Mouse (Mus musculus): Measurements from ENCODE around the gene C1rb. TPM values are rescaled to one million over a fixed set of nuclear protein-coding genes. Genes with fewer than 3 reads are reported as not detected.
"Not testable (repeated sequence)": the region's sequence is repeated elsewhere in the genome, so short reads cannot be mapped to it uniquely, and the experiment has no call there.

The C1rb gene
- polyA plus RNA-seq, 1 experiment from 2014 or later = not detected

DNA sequence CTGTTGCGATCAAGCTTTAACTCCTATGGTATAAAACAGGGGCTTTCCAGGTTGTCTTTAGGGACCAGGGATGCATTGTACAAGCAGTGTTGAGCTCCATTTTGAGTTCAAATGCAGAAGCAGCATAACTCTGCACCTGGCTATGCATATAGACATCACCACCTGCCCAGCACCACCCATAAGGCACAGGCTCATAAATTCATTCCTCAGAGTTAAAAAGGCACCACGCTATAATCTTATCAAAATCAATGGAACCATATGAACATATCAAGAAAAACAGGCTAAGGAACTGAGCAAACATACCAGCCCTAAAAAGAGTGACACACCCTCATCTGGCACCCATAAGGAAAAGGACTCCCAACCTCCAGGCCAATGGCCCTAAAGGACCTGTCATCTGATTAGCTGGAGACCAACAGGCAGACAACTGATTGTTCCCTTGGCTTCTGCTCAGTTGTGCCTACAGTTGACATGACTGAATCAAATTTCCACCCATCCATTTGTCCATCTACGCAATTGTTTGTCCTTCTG is 21.0 kb upstream of the C1rb start:
- H3K27ac ChIP-seq = no peak overlapping the region
- H3K9me3 ChIP-seq (ENCODE audit: control insufficient read depth, low read length) = peaks cover 7% of the 10 kb centered on the region
- ATAC-seq (ENCODE audit: low FRiP score) (no peak), DNase-seq (ENCODE audit: low spot score) (no peak)
- H3K4me3 ChIP-seq (replicated peaks; ENCODE audit: low read length) = no peak overlapping the region
- H3K4me2 ChIP-seq (replicated peaks) = no peak overlapping the region
- no peak overlapping the region for H3K9ac ChIP-seq
- WGBS = 90% methylated on average over 3 of the region's 3 CpGs
- H3K4me1 ChIP-seq (replicated peaks; ENCODE audit: control insufficient read depth, insufficient read depth, low read length) = no peaks in the 10 kb centered on the region
- no peaks in the 10 kb centered on the region for H3K27me3 ChIP-seq (ENCODE audit: control insufficient read depth, insufficient read depth, low read length)
- H3K36me3 ChIP-seq (replicated peaks; ENCODE audit: control insufficient read depth, insufficient read depth) = no peaks in the 10 kb centered on the region

DNA sequence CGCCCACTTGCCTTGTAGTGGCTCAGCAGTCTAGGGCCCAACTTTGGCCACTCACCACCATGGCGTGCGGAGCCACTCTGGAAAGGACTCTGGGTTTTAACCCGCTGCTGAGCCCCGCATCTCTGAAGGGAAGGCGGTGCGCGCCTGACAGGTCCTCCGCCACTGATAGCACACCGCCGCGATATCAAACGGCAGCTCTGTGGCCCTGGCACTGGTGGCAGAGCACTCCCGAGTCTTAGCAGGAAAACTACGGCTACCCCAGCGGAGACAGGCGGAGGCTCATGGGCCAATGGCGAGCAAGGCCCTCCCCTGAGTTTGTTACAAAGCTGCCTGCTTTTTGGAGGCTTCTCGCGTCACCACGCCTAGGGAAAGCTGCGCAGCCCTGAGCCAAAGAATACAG is 17.3 kb upstream of the C1rb start:
- Histone ChIP-seq H3K36me3 (replicated peaks; ENCODE audit: control insufficient read depth, insufficient read depth) (no peaks in the 10 kb centered on the region), H3K9ac (no peak overlapping the region), H3K4me1 (replicated peaks; ENCODE audit: control insufficient read depth, insufficient read depth, low read length) (no peaks in the 10 kb centered on the region), H3K4me2 (replicated peaks) (no peak overlapping the region), H3K27ac (no peak overlapping the region), H3K9me3 (ENCODE audit: control insufficient read depth, low read length) (peaks cover 7% of the 10 kb centered on the region), H3K27me3 (ENCODE audit: control insufficient read depth, insufficient read depth, low read length) (no peaks in the 10 kb centered on the region), H3K4me3 (replicated peaks; ENCODE audit: low read length) (no peak overlapping the region)
- DNase-seq (ENCODE audit: low spot score) = no peak
- ATAC-seq (ENCODE audit: low FRiP score) = no peak
- 73% methylated on average over 22 of the region's 22 CpGs for WGBS

DNA sequence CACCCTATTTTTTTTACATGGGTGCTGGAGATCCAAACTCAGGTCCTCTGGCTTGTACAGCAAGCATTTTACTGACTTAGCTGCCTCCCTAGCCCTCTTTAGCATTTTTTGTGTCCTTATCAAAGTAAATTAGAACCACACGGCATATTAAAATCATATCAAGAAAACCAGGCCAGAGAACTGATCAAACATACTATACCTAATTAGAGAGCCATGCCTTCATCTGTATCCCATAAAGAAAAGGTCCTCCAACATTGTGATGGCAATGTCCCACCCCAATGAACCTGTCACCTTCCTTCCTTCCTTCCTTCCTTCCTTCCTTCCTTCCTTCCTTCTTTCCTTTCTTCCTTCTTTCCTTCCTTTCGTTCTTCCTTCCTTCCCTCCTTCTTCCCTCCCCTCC is 14.1 kb upstream of the C1rb start:
- not testable (repeated sequence) for H3K27ac ChIP-seq; H3K4me3 ChIP-seq (replicated peaks; ENCODE audit: low read length); H3K4me2 ChIP-seq (replicated peaks); ATAC-seq (ENCODE audit: low FRiP score); H3K9me3 ChIP-seq (ENCODE audit: control insufficient read depth, low read length); H3K27me3 ChIP-seq (ENCODE audit: control insufficient read depth, insufficient read depth, low read length); H3K4me1 ChIP-seq (replicated peaks; ENCODE audit: control insufficient read depth, insufficient read depth, low read length); DNase-seq (ENCODE audit: low spot score); H3K9ac ChIP-seq; H3K36me3 ChIP-seq (replicated peaks; ENCODE audit: control insufficient read depth, insufficient read depth)
- 84% methylated on average over 2 of the region's 2 CpGs for WGBS

DNA sequence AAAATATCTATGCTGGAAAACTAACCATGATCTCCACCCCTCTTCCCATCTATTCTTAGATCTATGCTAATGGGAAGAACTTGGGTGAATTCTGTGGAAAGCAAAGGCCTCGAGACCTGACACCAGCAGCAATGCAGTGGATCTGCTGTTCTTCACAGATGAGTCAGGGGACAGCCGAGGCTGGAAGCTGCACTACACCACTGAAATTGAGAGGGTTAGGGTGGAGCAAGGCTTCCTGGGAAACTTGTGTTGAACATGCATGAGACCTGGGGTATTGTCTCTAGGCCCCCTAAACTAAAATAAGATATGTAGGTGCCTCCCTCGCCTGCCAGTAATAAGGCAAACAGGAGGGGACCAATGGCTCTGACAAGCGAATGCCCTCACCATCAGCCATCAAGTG is 8.9 kb upstream of the C1rb start:
- H3K4me1 ChIP-seq (replicated peaks; ENCODE audit: control insufficient read depth, insufficient read depth, low read length); H3K27ac ChIP-seq; ATAC-seq (ENCODE audit: low FRiP score); H3K36me3 ChIP-seq (replicated peaks; ENCODE audit: control insufficient read depth, insufficient read depth); H3K4me3 ChIP-seq (replicated peaks; ENCODE audit: low read length); H3K9ac ChIP-seq; DNase-seq (ENCODE audit: low spot score); H3K9me3 ChIP-seq (ENCODE audit: control insufficient read depth, low read length); H3K27me3 ChIP-seq (ENCODE audit: control insufficient read depth, insufficient read depth, low read length); H3K4me2 ChIP-seq (replicated peaks): not testable (repeated sequence)
- 85% methylated on average over 4 of the region's 4 CpGs for WGBS

DNA sequence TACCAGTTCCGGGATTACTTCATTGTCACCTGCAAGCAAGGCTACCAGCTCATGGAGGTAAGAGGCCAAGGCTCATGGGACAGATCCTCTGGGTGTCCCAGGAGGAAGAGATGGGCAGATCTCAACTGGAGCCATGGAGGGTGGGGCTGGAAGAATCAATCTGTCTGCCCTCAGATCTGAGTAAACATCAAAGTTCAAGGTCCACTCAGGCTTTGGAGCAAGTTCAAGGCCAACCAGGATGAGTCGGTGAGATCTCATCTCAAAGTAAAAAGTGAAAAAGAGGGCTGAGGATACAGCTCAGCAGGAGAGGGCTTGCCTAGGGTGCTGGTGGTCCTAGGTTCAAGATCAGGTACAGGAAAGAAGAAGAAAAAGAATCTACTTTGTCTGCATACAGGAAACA is 8.5 kb upstream of the C1rb start:
- not testable (repeated sequence) for H3K9ac ChIP-seq; H3K36me3 ChIP-seq (replicated peaks; ENCODE audit: control insufficient read depth, insufficient read depth); H3K27me3 ChIP-seq (ENCODE audit: control insufficient read depth, insufficient read depth, low read length); H3K4me1 ChIP-seq (replicated peaks; ENCODE audit: control insufficient read depth, insufficient read depth, low read length); DNase-seq (ENCODE audit: low spot score); H3K4me2 ChIP-seq (replicated peaks); H3K9me3 ChIP-seq (ENCODE audit: control insufficient read depth, low read length); H3K4me3 ChIP-seq (replicated peaks; ENCODE audit: low read length); ATAC-seq (ENCODE audit: low FRiP score); H3K27ac ChIP-seq
- WGBS = 94% methylated on average over 1 of the region's 2 CpGs

DNA sequence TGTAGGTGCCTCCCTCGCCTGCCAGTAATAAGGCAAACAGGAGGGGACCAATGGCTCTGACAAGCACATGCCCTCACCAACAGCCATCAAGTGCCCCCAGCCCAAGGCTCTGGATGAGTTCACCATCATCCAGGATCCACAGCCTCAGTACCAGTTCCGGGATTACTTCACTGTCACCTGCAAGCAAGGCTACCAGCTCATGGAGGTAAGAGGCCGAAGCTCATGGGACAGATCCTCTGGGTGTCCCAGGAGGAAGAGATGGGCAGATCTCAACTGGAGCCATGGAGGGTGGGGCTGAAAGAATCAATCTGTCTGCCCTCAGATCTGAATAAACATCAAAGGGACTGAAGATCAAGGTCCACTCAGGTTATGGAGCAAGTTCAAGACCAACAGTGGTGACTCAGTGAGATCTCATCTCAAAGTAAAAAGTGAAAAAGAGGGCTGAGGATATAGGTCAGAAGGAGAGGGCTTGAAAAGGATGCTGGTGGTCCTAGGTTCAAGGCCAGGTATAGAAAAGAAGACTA is 5.1 kb downstream of the C1rb start:
- not testable (repeated sequence) for ATAC-seq (ENCODE audit: low FRiP score); H3K27me3 ChIP-seq (ENCODE audit: control insufficient read depth, insufficient read depth, low read length); H3K27ac ChIP-seq; H3K4me1 ChIP-seq (replicated peaks; ENCODE audit: control insufficient read depth, insufficient read depth, low read length); H3K4me2 ChIP-seq (replicated peaks); H3K4me3 ChIP-seq (replicated peaks; ENCODE audit: low read length); H3K9ac ChIP-seq; DNase-seq (ENCODE audit: low spot score); H3K9me3 ChIP-seq (ENCODE audit: control insufficient read depth, low read length); H3K36me3 ChIP-seq (replicated peaks; ENCODE audit: control insufficient read depth, insufficient read depth)
- WGBS = 89% methylated on average over 3 of the region's 3 CpGs

DNA sequence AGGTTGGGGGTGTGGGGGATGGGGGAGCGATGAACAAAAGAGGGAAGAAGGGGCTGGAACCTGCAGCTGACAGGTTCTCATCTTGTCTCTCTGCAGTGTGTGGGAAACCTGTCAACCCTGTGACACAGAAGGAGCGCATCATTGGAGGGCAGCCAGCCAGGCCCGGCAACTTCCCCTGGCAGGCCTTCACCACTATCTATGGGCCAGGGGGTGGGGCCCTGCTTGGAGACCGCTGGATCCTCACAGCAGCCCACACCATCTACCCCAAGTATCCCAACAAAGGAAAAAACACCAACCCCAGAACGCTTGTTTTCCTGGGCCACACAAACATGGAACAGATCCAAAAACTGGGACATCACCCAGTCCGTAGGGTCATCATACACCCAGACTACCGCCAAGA is 10.1 kb downstream of the C1rb start:
- WGBS = 83% methylated on average over 7 of the region's 7 CpGs
- not testable (repeated sequence) for H3K4me2 ChIP-seq (replicated peaks); H3K9ac ChIP-seq; H3K36me3 ChIP-seq (replicated peaks; ENCODE audit: control insufficient read depth, insufficient read depth); H3K9me3 ChIP-seq (ENCODE audit: control insufficient read depth, low read length); DNase-seq (ENCODE audit: low spot score); H3K4me3 ChIP-seq (replicated peaks; ENCODE audit: low read length); H3K27ac ChIP-seq; H3K27me3 ChIP-seq (ENCODE audit: control insufficient read depth, insufficient read depth, low read length); H3K4me1 ChIP-seq (replicated peaks; ENCODE audit: control insufficient read depth, insufficient read depth, low read length); ATAC-seq (ENCODE audit: low FRiP score)

DNA sequence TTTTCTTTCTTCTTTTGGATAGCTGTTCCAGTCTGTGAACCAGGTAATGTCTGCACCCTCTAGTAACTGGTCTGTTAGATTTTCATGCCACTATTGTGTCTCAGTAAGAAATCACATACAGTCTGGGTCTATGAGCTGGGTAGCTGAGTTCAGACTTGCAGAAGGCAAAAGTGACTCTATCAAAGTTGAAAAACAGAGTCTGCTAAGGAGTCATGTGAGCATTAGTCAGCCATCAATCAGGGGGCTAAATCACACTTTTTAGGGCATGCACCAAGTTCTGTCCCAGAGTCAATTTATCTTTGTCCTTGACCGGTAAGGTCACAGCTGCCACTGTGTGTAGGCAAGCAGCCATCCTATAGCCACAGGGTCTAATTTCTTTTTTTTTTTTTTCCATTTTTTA is 12.1 kb downstream of the C1rb start:
- Histone ChIP-seq H3K36me3 (replicated peaks; ENCODE audit: control insufficient read depth, insufficient read depth) (no peaks in the 10 kb centered on the region), H3K4me2 (replicated peaks) (no peak overlapping the region), H3K4me3 (replicated peaks; ENCODE audit: low read length) (no peak overlapping the region), H3K27ac (no peak overlapping the region), H3K4me1 (replicated peaks; ENCODE audit: control insufficient read depth, insufficient read depth, low read length) (no peaks in the 10 kb centered on the region), H3K27me3 (ENCODE audit: control insufficient read depth, insufficient read depth, low read length) (no peaks in the 10 kb centered on the region), H3K9me3 (ENCODE audit: control insufficient read depth, low read length) (no peaks in the 10 kb centered on the region), H3K9ac (no peak overlapping the region)
- no peak for ATAC-seq (ENCODE audit: low FRiP score)
- WGBS = 89% methylated on average over 1 of the region's 1 CpGs
- no peak for DNase-seq (ENCODE audit: low spot score)

DNA sequence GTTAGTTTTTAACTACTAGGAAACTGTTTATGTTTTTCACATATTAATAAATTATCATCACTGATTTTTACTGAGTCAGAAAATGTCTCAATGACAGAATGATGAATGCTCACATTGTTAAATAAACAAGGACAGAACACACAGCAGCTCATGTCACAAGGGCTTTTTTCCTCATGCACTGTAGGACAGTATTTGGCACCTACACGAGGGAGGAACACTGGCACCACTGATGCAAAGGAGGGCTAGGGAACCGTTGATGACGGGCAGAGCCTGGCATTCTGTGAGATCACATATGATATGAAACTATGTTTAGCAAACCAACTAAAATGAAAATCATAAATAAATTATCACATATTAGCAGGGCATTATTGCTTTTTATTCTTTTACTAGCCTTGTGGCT is 14.8 kb downstream of the C1rb start:
- Histone ChIP-seq H3K27ac (no peak overlapping the region), H3K27me3 (ENCODE audit: control insufficient read depth, insufficient read depth, low read length) (no peaks in the 10 kb centered on the region), H3K4me2 (replicated peaks) (no peak overlapping the region), H3K4me1 (replicated peaks; ENCODE audit: control insufficient read depth, insufficient read depth, low read length) (no peaks in the 10 kb centered on the region), H3K36me3 (replicated peaks; ENCODE audit: control insufficient read depth, insufficient read depth) (no peaks in the 10 kb centered on the region), H3K4me3 (replicated peaks; ENCODE audit: low read length) (no peak overlapping the region), H3K9me3 (ENCODE audit: control insufficient read depth, low read length) (no peaks in the 10 kb centered on the region), H3K9ac (no peak overlapping the region)
- WGBS = 82% methylated on average over 3 of the region's 3 CpGs
- ATAC-seq (ENCODE audit: low FRiP score) = no peak
- DNase-seq (ENCODE audit: low spot score) = no peak

DNA sequence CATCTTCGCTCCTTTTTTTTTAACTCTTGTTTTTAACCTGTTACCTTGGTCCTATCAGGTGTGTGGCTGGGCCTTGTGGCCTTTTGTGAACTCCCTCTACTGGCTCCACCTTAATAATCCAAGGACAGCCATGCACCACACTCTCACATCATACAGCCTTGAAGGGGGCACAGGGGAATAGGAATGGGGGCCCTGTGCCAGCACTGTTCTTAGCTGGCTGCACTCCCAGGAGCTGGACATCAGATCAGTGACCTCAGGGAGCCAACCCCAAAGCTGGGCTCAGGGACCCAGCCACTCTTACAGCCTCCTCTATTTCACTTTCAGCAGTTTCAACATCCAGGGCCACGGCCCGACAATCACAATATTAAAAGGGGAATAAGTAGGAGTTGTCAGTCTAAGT is 15.7 kb downstream of the C1rb start:
- no peak overlapping the region for H3K27ac ChIP-seq
- H3K27me3 ChIP-seq (ENCODE audit: control insufficient read depth, insufficient read depth, low read length) = no peaks in the 10 kb centered on the region
- H3K9me3 ChIP-seq (ENCODE audit: control insufficient read depth, low read length) = no peaks in the 10 kb centered on the region
- H3K4me1 ChIP-seq (replicated peaks; ENCODE audit: control insufficient read depth, insufficient read depth, low read length) = no peaks in the 10 kb centered on the region
- no peak overlapping the region for H3K9ac ChIP-seq
- no peak overlapping the region for H3K4me2 ChIP-seq (replicated peaks)
- no peak for DNase-seq (ENCODE audit: low spot score)
- WGBS = 86% methylated on average over 3 of the region's 3 CpGs
- no peak overlapping the region for H3K4me3 ChIP-seq (replicated peaks; ENCODE audit: low read length)
- no peaks in the 10 kb centered on the region for H3K36me3 ChIP-seq (replicated peaks; ENCODE audit: control insufficient read depth, insufficient read depth)
- ATAC-seq (ENCODE audit: low FRiP score) = no peak

Measured in hindbrain, embryonic 14.5 days (tissue).